Mouse (Mus musculus) bone marrow macrophage, adult 2 months (primary cell): ENCODE data around the gene Galnt7. TPM values are rescaled to one million over a fixed set of nuclear protein-coding genes. Genes with fewer than 3 reads are reported as not detected.

Experiments used
- H3K27ac ChIP-seq: 2 replicates; pipeline ENCODE4 v1.5.1; 2012; ENCODE audit warnings: low read depth, low read length; ENCODE audit not compliant: insufficient read depth
- H3K4me1 ChIP-seq: 2 replicates; pipeline ENCODE4 v1.6.1; 2012; ENCODE audit warnings: low read length; ENCODE audit not compliant: control insufficient read depth, insufficient read depth
- H3K4me3 ChIP-seq: 2 replicates; pipeline ENCODE4 v1.5.1; 2012; ENCODE audit warnings: mild to moderate bottlenecking, low read length, moderate library complexity; ENCODE audit not compliant: insufficient read depth
- CTCF ChIP-seq: IDR thresholded peaks from 2 replicates; pipeline ENCODE4 v1.5.1; 2012; ENCODE audit warnings: low read depth, mild to moderate bottlenecking, low read length, moderate library complexity
- POLR2A ChIP-seq: IDR thresholded peaks from 2 replicates; pipeline ENCODE4 v1.6.1; 2012; ENCODE audit warnings: mild to moderate bottlenecking, low read depth, low read length, borderline replicate concordance
- polyA plus RNA-seq: library from polyadenylated mRNA; stranded (reverse); fragments of >200 nt; gene quantifications from 2 replicates; pipeline ENCODE4 v1.2.4, GENCODE M21; 2012; ENCODE audit not compliant: missing spikeins, insufficient read depth, insufficient read length

Gene Galnt7
- polyA plus RNA-seq, 1 experiment, result 24.7 TPM

DNA sequence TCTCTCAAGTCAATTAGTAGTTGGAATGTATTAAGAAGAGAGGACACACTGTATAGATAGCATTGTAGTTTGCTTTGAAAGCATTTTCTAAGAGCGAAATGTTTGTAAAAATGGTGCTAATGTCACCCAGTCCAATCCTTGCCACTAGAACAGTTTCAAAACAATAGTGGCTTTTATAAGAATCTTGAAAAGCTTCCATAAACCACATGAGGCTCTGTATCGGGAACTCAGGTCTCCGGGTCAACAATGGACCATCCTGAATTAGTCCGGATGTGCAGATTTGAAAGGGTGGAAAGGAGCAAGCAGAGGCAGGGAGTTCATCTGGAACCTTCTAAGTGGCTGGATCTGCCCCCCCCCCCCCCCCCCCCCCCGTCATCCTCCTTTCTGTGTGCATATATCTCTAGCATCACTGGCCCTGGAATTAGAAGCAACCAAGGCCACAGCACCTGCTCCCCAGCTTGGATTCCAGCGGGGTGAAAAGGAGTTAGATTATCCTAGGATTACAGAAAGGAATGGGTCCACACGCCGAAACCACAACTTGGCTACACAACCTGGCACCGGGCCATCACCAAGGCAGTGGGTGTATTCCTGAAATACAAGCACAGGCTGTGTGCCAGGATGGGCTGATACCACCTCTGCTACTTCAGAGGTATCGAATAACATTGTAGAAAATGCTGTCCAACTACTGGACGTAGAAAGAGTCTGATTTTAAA is 42.0 kb downstream of the Galnt7 start:
- peaks cover 14% of the 10 kb centered on the region for H3K4me1 ChIP-seq
- no peak overlapping the region for H3K4me3 ChIP-seq
- no peak overlapping the region for H3K27ac ChIP-seq
- TF ChIP-seq POLR2A (no peak), CTCF (no peak)

GRCm38 (mm10) chr8:57602511-57602910 is 50.3 kb downstream of the Galnt7 start:
- TF ChIP-seq CTCF (no peak), POLR2A (no peak)
- Histone ChIP-seq H3K4me3 (no peak overlapping the region), H3K4me1 (peaks cover 14% of the 10 kb centered on the region), H3K27ac (no peak overlapping the region)

- TF ChIP-seq CTCF (no peak), POLR2A (no peak)
- Histone ChIP-seq H3K27ac (no peak overlapping the region), H3K4me3 (no peak overlapping the region), H3K4me1 (peaks cover 14% of the 10 kb centered on the region)
Measured at GRCm38 (mm10) chr8:57601987-57602418, 50.8 kb downstream of the Galnt7 start.

DNA sequence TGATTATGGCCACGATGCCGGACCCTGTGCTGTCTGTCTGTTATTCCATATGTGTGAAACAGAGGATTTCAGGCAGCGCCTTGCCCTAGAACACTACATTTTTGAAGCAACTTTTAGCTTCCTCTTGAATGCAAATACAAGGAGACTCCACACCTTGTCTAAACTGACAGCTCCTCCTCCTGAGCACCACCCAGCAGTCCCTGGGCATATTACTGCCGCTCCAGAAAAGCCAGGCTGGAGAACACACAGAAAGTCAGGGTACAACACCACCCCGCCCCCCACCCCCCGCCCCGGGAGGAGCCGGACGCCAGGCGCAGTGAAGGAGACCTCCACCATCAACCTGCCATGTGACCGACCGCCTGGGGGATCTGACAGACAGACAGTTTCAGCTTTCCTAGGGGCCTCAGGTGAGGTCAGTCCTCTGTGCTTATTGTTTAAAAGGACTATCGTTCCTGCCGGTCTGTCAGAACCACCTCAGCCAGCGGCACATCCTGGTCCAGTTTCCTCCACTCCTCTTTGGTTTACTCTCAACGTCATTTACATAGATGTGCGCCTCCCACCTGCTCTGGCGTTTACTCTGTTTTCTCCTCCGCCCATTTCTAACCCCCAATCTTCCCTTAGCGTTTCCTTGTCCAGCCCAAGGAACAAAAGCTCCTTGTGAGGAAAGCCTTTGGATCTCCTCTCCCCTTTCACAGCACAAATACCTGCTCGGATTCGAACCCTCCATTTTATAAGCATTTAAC is 52.8 kb downstream of the Galnt7 start:
- Histone ChIP-seq H3K4me3 (no peak overlapping the region), H3K27ac (no peak overlapping the region), H3K4me1 (peaks cover 25% of the 10 kb centered on the region)
- no peak for TF ChIP-seq CTCF
- TF ChIP-seq POLR2A, result no peak

DNA sequence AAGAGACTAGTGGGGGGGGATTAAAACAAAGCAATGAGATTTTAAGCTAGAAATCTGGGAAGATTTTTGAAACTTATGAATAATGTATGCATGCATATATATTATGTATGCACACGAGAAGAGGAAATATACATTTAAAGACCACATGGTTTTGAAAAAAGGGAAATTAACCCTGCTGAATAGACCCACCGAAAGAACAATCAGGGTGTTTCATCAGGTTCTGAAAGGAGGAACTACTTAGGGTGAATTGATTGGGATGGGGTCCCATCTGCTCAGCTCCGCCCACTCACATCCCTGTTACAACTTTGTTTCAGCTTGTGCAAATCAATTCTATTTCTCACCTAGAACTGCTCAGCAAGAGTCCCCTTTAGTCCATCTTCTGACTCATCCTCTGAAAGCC is 57.0 kb downstream of the Galnt7 start:
- Histone ChIP-seq H3K27ac (peak overlapping the region; percentile 43), H3K4me3 (no peak overlapping the region), H3K4me1 (peaks cover 38% of the 10 kb centered on the region)
- TF ChIP-seq POLR2A (no peak), CTCF (no peak)

DNA sequence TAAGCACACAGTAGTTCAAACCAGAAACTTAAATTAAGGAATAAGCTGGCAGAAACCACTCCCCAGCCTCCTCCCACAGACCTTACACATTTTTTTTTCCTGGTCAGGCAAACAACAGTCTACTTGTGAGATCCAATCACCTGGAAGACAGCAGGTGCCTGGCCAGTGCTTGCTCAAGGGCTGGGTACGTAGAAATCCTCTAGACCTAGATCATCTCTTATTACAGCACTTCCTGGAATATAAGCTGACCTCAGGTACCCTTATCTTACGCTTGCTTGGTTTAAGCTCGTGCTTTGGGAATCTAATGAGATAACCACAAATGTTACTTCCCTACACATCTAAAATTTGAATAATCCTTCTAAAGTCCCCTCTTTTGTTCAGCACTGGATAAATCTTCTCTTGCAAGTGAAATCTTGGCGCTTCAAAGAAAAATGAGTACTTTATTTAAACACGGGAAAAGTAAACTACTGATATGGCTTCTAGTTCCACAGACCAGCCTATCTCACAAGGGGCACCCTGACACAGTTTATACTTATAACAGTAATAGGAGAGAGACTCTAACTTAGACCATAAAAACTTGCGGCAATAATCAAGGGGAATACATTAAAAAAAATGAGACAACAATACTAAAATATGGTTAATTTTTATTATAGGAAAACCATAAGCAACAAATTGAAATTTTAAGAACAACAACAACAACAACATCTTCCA is 58.5 kb downstream of the Galnt7 start:
- Histone ChIP-seq H3K4me1 (peaks cover 50% of the 10 kb centered on the region), H3K4me3 (no peak overlapping the region), H3K27ac (peak overlapping the region; percentile 66)
- no peak for TF ChIP-seq POLR2A
- no peak for TF ChIP-seq CTCF

- TF ChIP-seq POLR2A (no peak), CTCF (no peak)
- H3K4me3 ChIP-seq, result peak overlapping the region; percentile 30; the same call in 1 of the 2 replicates
- H3K27ac ChIP-seq, result peak overlapping the region; percentile 92
- H3K4me1 ChIP-seq, result peaks cover 64% of the 10 kb centered on the region
Measured at GRCm38 (mm10) chr8:57592604-57593003, 60.2 kb downstream of the Galnt7 start.

- H3K4me1 ChIP-seq, result peaks cover 70% of the 10 kb centered on the region
Measured at GRCm38 (mm10) chr8:57591681-57592080, 61.2 kb downstream of the Galnt7 start.

DNA sequence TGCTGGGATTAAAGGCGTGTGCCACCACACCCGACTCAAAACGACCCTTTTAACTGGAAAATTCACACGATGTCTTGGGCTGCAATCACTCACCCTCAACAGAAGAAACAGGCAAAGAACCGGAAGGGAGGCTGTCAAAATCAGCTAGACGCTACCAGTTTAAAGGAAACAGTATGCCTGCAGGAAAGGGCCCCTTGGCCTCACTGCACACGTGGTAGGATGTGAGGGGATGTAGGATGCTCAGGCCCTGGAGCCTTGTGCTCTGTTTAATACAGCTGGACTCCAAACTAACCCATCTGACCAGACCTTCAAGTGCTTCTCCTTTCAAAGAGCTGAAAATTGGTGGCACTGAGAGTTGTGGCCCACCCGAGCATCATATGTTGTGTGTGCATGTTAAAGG is 62.8 kb downstream of the Galnt7 start:
- peak overlapping the region; percentile 2; the same call in 1 of the 2 replicates for H3K4me3 ChIP-seq
- H3K27ac ChIP-seq, result peak overlapping the region; percentile 92
- TF ChIP-seq POLR2A, result no peak
- TF ChIP-seq CTCF, result no peak
- H3K4me1 ChIP-seq, result peaks cover 68% of the 10 kb centered on the region

More at GRCm38 (mm10) chr8:57591681-57592080, 61.2 kb downstream of the Galnt7 start:
- TF ChIP-seq CTCF, result no peak
- no peak for TF ChIP-seq POLR2A
- H3K27ac ChIP-seq, result peak overlapping the region; percentile 92
- H3K4me3 ChIP-seq, result peak overlapping the region; percentile 27

DNA sequence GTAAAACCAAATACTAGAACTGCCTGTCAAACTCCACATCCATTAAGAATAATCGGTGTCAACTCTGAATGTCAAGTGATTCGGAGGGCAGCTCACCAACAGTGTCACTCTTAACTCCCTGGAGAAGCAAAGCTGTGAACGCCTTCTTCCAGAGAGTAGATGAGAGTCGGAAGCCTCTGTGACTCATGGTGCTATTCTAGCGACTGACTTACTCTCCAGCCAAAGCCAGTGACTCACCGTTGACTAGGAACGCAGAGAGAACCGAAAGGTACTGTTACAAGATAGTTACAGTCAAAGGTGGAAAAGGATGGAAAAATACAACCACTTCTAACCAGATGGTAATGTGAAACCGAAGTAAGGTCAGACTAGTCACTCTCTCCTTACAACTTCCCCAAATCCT is 63.7 kb downstream of the Galnt7 start:
- H3K27ac ChIP-seq, result peak overlapping the region; percentile 92
- H3K4me1 ChIP-seq, result peaks cover 72% of the 10 kb centered on the region
- H3K4me3 ChIP-seq, result peak overlapping the region; percentile 53
- TF ChIP-seq CTCF, result no peak
- TF ChIP-seq POLR2A, result no peak
